Mouse (Mus musculus) stomach, postnatal 0 days (tissue): ENCODE results near the gene Cox7b2.

Source experiments
- CTCF ChIP-seq: IDR thresholded peaks from 2 replicates; pipeline ENCODE4 v1.5.1; 2016; ENCODE audit warnings: antibody characterized with exemption, low read depth, mild to moderate bottlenecking, moderate library complexity
- EP300 ChIP-seq: optimal IDR thresholded peaks from 2 replicates; pipeline ENCODE3; 2016; ENCODE audit warnings: antibody characterized with exemption

DNA sequence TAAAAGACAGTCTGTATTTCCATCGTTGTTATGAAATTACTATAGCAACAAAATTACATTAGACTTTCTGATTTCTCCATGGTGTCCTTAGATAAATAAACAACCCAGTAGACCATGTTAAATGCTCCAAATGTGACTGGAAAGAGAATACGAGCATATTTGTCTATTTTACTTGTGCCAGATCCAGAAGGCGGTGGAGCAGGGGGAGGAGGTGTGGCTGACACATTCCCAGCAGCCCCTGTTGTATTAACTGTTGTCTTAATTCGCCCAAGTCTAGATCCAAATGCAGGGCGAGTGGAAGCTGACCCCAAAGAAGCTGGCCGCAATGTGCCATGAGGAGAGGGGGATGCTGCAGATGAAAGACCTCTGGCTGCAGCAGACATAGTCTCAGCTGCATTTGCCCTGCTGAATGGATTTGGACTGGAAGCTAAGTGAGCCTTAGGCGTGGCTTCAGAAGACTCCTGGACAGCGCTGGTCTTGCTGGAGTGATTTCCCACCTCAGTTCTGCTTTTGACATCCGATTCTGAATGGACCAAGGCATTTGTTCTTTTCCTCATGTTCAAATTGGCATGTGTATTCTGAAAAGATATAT lies 23.7 kb upstream of the Cox7b2 start:
- TF ChIP-seq CTCF (no peak), EP300 (no peak)
